Mouse (Mus musculus) erythroblast, embryonic 14.5 days (primary cell): ENCODE results near the gene Akt1s1.

Source experiments
- GATA1 ChIP-seq: IDR thresholded peaks from 2 replicates; pipeline ENCODE4 v1.6.1; 2012; ENCODE audit warnings: low read length, inconsistent platforms, mixed read lengths
- TAL1 ChIP-seq: IDR thresholded peaks from 3 replicates; pipeline ENCODE4 v1.6.1; 2012; ENCODE audit warnings: low read length, inconsistent platforms, mixed read lengths

DNA sequence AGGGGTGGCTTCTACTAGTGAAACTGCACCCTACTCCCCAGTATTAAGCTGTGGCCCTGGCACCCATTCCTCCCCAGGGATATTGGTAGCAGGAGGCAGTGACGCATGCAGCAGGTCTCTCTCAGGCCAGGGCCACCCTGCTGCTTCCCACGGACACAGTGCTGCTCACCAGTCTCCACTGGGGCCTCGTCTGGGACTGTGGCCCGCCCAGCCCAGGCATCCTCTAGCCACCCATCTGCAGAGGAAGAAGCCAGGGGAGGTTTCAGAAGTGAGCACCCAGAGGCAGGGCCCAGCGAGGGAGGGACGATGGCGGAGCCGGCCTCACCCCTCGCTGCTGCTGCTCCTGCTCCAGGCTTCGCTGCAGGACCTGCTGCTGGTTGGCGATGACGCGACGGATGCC lies 14.4 kb downstream of the Akt1s1 start:
- TF ChIP-seq GATA1 = no peak
- no peak for TF ChIP-seq TAL1
